Mouse (Mus musculus): ENCODE measurements around the gene Zfp991. TPM values are rescaled to one million over a fixed set of nuclear protein-coding genes. Genes with fewer than 3 reads are reported as not detected.

Zfp991 gene
- total RNA-seq, 2 experiments from 2014 or later: 5.7 to 5.9 TPM

Other genes starting within 250 kb of the Zfp991 start
- gene Gm21411, start 222.4 kb upstream of the Zfp991 start, total RNA-seq (2021): not detected
- not detected for gene Zfp989, start 160.1 kb upstream of the Zfp991 start, total RNA-seq (2021)
- gene Rex2, start 110.2 kb upstream of the Zfp991 start, total RNA-seq (2021): under 1 TPM; 0.68 to 0.78 TPM
- gene Zfp988, start 173.6 kb downstream of the Zfp991 start, total RNA-seq (2021): not detected
- gene Zfp978, start 229.3 kb downstream of the Zfp991 start, total RNA-seq (2021): under 1 TPM in 1 of 2 experiments, not detected in 1; 0.52 TPM